Mouse (Mus musculus) cerebellum, postnatal 25 days (tissue): Measurements from ENCODE around the gene Rfc4.
A peak's percentile ranks its signal among the peaks of the same experiment; 100 is the strongest.

ENCODE experiments used
- DNase-seq, 2 experiments: peaks; one replicate each; pipeline ENCODE4 v3.0.0; 2021; ENCODE audit warnings: mixed read lengths in 2 of 2

Gene Rfc4

DNA sequence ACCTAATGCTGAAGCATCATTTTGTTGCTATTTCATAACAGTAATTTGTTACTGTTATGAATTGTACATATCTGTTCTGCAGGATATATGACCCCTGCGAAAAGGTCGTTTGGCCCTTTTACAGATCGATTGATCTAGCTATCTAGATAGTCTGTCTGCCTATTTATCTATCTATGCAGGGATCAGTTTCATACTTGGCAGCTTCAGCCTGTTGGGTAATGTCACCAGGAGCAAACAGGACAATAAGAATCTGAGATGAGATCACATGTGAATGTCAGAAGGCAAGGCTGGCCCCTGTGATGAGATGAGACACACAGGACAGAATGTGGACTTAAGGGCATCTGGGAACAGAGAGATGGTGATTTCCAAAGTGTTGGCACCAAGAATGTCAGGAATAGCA is 2.8 kb upstream of the Rfc4 start:
- no peak for DNase-seq

DNA sequence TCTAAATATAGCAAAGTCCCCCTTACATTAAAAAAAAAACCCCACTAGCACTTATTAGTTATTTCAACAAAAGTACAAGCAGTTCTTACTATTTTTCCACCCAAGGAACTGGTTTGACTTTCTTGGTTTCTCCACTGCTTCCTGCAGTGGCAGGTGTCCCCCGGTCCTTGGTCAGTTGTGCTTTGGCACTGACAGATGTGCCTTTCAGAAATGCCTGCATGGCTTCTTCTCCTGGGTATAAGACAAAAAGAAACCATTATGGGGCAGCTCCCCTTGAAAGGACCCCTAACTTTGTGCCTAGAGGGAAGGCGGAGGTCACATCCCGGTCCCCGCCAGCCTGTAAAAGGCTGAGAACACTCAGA is 245 bp downstream of the Rfc4 start:
- DNase-seq, result no peak

DNA sequence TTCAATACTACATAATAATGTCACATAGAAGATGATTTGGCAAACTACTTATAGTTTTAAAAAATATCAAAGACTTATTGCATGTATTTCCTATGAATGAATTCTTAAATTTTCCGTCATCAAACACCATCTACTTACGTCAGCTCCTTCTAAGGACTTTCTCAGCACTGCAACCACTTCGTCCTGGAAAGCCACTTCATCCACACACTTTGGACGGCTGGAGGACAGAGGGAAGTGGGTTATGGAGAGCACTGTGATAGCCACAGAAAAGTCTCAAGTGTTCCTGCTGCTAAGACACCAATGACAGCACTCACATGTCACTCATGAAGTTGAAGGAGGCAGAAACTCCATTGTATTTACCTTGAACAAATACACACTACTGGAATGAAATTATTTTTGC is 3.1 kb downstream of the Rfc4 start:
- DNase-seq, result no peak

DNA sequence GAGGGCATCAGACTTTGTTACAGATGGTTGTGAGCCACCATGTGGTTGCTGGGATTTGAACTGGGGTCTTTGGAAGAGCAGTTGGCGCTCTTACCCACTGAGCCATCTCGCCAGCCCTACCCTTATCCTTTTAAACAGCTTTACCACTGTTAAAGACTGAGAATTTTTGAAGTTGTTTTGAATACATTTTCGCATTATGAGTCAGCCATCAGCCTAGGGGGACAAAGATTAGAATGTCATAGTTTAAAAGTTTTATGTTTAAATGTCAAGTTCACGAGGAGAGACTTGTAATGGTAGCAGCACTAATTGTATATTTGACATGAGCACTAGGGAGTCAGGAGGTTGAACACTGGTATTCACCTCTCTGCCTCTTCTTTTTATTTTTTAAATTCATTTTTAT is 4.4 kb downstream of the Rfc4 start:
- DNase-seq, result no peak

DNA sequence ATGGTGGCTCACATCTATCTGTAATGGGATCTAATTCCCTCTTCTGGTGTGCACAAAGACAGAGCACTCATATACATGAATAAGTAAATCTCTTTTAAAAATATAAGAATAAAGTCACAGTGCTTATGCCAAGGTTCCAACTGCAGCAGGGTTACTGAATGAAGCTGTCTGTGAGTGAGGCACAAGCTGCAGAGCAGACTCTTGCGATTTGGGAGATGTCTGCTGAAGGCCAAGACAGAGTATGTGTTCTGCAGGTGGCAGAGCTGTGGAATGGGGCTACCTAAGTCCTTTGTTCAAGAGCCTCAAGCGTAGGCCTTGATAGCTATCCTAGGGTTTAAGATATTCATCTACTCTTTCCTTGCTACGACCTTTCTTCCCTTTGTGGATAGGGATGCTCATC is 5.1 kb downstream of the Rfc4 start:
- no peak for DNase-seq

DNA sequence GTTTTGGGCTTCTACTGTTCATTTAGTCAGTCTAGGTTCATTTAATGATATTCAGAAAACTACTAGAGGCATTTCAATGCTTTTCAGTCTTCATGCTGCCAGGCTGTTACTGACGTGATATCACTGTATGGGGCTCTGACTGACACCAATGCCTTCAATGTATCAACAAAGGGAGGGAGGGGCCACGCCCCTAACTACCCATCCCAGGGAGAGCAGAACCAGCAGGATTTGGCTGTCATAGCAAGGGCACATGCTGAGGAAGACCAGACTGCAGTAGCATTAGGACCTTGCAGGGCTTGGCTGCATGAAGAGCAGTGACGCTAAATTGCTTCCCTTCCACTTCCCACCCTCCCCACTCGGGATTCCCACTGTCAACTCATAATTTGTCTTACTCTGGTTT is 10.4 kb downstream of the Rfc4 start:
- no peak for DNase-seq

DNA sequence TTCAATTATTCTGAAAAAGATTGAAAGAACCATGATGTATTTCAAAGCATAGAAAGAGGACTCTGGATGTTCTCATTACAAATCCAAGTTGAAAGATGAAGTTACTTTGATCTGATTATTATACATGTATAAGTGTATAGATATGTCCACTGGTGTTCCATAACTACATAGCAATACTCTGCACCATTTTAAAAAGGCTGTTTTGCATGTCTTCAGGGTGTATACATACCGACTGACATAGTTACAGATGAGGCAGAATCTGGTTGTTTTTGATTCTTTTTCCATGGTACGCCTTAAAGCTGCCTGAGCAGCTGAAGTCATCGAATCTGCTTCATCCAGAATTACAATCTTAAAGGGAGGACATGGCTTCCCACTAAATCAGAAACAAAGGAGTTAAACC is 12.1 kb downstream of the Rfc4 start:
- no peak for DNase-seq

DNA sequence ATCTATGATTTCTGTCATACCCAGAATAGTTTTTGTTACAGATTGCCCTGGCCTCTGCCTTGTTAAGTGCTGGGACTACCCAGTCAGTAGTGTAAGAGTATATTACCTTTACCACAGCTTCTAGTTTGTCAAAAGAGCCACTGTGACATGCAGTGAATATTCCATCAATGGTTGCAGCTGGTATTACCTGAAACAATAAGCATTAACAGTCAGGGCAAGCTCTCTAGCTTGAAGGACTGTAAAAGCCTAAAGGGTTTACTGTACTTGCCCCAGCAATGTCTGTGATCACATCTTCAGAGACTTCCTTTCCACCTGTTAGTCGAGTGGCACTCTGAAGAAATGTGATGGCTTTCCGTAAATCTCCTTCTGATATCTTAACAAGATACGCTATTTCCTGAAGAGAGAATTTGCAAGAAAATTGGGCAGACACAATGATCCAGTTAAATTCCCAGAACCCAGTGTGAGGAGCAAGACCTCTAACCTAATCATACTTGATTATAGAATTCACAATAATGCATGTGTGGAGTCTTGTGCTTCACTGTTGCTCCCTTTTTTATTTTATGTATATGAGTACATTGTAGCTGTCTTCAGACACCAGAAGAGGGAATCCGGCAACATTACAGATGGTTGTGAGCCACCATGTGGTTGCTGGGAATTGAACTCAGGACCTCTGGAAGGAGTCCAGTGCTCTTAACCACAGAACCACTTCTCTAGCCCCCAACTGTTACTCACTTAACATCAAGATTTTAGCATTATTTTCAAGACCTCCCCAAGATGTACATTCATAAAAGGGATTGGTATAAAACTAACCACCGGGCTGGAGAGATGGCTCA is 13.0 kb downstream of the Rfc4 start:
- no peak for DNase-seq

DNA sequence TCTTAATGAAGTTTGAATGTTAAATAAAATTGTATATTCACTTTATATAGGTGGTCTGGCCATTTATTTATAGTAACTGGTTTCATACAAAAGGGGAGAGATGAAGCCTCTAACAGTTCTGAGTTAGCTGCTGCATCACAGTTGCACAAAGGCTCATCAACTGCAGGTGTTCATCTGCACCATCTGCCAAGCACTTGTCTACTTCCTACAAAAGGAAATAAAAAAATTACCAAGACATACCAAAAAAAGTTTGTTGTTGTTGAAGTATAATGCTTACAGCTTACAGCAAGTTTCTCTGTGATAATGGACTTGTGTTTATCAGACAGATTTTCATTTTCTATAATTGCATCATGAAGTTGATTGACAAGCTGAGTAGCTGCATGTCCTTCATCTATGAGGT is 13.6 kb downstream of the Rfc4 start:
- no peak for DNase-seq

DNA sequence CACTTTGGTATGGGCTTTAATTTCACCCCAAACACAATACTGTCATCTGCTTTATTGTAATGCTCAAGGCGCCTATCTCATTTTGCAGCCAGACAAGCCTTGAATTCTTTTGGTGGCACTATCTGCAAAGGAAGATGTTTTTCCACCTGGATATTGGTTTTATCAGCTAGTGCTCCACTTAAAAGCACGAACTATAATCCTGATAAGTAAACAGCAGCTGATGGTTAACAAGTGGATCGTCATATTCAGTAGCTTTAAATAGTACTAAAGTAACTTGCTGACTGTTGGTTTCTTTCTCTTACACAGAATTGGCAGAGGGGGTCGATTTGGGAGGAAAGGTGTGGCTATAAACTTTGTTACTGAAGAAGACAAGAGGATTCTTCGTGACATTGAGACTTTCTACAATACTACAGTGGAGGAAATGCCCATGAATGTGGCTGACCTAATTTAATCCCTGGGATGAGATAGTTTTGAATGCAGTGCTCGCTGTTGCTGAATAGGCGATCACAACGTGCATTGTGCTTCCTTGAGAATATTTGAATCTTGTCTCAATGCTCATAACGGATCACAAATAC is 14.6 kb downstream of the Rfc4 start:
- DNase-seq, result no peak

DNA sequence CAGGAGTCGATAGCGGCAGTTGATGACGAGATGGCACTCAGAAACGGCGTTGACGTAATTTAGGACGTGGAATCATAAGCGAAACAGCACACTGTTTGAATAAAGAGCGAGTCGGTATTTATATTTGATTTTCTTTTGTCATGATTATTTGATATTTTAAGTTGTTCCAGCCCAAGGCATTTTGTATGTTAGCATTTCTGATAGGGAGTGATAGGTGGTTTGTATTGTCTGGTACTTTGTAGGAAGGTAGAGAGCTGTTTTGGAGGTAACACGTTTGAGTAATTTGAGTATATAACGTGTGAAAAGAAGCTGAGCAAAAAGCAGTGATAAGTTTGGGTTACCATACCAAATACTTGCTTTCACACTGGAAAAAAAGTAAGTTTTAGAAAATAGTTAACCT is 15.2 kb downstream of the Rfc4 start:
- DNase-seq, result no peak

DNA sequence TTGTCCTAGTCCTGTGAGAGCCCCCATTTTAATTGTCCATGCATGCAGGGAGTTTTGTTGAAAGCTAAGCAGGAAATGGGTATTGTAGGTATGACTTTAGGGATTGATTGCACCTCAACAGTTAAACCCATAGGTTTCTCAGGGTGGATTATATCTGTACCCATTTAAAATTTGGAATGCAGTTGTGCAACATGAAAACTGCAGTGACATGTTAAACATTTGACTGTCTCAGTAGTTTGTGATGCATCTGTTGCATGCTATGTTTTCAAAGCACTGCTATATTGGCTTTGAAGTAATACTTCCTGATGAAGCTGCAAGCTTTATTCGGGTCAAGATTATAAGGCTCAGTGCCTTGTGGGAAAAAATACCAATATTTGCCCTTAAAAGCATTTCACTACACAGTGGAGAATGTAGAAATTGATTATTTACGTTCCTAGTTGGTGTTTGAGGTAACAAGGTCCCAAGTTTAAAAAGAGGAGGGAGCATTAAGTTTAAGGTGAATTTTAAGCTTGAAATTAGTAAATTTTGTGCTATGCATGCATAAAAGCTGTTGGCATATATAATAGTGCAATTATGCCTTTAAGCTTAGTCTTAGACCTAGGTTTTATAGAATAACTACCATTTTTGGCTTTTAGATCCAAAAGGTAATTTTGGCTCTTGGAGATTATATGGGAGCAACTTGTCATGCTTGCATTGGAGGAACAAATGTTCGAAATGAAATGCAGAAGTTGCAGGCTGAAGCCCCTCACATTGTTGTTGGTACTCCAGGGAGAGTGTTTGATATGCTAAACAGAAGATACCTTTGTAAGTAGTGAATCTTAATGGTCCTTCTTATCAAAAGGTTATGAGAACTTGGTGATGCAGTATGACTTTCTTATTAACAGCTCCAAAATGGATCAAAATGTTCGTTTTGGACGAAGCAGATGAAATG is 17.9 kb downstream of the Rfc4 start:
- DNase-seq, result no peak

DNA sequence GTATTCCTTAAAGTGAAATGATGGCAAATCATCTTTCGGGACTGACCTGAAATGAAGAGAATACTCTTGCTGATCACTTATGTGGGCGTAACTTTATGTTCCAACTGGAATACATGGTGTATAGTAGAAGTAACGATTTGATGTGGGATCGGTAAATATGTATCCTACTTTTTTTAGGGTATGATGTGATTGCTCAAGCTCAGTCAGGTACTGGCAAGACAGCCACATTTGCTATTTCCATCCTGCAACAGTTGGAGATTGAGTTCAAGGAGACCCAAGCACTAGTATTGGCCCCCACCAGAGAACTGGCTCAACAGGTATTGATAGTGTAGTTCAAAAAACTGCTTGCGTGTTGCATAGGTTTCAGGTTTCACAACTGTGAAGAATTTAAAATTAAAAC is 18.6 kb downstream of the Rfc4 start:
- no peak for DNase-seq

DNA sequence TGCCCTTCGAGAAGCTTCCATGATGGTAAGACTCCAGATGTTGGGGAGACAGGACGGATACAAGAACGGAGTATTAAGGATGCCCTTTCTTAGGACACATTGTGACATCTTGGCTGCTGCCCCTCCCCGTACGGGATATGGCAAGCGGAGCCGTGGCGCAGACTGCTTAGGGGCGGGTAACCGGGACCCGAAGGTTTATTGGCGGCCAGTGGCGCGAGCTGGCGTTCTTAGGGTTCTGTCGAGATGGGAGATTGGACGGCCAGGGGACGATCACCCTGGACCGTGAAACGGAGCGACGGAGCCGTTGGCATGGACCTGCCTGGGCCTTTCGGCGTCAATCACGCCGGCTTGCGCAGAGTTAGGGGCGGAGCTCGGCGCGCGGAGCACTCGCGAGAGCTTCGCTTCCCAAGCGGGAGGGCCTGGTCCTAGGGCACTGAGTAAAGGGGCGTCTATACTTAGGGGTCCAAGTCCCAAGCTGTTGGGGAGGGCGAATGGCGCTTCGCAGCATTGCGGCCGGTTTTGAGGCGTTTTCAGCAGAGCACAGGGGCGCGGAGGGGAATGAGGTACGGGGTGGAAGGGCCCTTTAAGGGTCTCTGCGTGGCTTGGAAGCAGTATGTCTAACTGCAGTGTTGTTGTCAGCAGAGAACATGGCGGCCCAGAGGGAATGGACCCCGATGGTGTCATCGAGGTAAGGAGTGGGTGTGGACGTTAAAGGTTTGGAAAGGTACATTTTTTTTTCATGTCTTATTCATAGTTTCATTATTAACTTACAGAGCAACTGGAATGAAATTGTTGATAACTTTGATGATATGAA is 19.4 kb downstream of the Rfc4 start:
- DNase-seq, result peak; percentile 88 to 89

DNA sequence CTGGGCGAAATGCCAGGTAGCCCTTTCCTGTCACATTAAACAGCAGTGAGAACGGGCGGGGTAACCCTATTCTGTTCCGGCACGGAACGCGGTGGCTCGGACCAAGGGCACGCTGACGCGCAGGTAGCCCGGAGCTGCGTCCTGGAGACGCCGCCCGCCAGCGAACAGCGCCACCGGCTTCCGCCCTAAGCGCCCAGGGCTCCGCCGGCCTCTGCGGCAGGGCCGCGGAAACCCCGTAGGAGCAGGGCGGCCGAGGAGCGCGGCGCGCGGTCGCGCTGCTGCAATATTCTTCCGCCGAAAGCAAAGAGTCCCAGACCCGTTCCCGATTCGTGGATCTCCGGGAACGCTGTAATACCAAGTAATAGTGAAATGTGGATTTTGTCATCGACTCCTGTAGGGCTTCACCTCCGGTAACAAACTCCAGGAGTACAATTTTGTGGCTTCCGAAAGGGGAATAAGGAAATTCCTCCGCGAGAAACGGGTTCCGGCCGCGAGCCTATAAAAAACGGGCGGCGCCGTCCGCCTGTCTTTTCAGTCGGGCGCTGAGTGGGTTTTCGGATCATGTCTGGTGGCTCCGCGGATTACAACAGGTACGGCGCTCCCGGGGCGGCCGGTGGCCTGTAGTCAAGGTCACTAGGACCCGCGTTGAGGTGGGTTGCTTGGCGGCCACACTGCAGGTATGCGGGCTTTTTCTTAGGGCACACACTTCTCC is 20.1 kb downstream of the Rfc4 start, which contains the start of gene Eif4a2:
TSS of gene Eif4a2 (plus strand) at position 214 of the 712 bp plus-strand sequence.
- DNase-seq, result peak; percentile 96 to 97

DNA sequence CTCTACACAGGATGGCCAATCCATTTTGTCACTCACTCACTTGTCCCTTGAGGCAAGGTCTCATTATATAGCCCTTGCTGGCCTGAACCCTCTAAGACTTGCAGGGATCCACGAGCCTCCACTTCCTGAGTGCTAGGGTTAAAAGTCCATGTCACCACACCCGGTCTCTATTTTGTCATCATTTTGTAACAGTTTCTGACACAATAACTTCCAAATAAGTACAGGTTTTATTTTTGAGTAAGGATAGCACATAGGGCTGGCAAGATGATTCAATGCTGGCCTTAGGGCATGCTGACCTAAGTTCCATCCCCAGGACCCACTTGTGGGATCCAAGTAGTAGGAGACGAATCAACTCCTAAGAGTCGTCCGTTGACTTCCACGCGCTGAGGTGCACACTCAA is 21.4 kb downstream of the Rfc4 start:
- DNase-seq, result no peak

DNA sequence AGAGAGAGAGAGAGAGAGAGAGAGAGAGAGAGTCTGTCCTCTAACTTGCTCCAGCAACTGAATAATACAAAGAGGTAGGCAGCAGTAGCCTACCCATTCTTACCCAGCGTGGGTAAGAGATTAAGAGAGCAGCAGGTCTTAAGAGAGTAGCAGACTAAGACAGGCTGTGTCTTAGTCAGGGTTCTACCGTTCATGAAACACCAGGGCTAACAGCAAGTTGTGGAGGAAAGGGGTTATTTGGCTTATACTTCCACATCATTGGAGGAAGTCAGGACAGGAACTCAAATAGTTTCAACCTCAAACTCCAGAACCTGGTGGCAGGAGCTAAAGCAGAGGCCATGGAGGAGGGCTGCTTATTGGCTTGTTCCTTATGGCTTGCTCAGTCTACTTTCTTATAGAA is 23.7 kb downstream of the Rfc4 start:
- DNase-seq, result no peak

DNA sequence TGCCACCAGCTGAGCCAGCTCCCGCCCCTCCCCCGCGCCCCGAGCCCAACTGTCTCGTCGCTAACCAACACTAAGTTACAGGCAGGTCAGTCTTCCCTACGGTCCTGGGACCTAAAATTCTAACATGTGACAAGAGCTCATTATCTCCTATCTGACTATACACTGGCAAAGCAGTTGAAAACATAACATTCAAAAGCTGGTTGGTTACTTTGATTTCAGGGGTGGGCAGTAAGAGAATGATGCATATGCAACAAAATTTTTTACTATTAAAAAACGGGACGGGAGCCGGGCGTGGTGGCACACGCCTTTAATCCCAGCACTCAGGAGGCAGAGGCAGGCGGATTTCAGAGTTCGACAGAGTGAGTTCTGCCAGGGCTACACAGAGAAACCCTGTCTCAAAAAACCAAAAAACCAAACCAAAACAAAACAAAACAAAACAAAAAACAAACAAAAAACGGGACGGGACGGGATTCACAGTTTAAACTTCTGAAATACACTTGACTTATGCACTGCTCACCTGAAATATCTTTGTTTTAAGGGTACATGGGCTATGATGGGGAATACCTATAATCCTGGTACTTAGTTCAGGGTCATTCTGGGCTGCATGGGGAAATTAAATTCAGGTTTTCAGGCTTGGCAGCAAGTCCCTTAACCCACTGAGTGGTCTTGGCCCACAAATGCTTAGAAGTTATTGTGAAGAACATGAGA is 24.3 kb downstream of the Rfc4 start:
- no peak for DNase-seq

DNA sequence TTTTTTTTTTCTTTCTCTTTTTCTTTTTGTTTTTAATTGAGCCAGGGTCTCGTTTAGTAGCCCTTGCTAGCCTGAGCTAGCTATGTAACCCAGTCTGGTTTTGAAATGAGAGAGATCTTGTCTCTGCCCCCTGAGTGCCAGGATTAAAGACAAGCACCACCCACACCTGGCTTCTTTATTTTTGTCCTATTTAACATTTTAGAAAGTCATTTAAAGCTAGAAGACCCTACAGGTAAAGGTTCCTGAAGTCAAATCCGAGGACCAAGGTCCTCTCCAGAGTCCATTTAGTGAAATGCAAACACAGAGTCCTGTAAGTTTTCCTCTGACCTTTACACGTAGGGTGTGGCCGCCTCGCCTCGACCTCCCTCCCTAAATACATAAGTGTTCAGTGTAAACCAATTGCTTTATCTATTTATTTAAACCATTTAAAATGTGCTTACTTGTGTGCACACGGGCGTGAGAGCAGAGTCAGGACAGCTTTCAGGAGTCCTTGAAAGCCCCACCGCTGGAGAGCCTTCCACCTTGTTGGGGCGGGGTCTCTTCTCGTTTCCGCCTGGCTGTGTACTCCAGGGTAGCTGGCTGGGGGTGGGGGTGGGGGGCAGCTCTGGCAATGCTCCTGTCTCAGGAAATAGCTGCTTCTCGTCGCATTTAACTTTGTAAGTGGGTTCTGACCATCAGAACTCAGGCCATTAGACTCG is 25.0 kb downstream of the Rfc4 start:
- DNase-seq, result no peak

DNA sequence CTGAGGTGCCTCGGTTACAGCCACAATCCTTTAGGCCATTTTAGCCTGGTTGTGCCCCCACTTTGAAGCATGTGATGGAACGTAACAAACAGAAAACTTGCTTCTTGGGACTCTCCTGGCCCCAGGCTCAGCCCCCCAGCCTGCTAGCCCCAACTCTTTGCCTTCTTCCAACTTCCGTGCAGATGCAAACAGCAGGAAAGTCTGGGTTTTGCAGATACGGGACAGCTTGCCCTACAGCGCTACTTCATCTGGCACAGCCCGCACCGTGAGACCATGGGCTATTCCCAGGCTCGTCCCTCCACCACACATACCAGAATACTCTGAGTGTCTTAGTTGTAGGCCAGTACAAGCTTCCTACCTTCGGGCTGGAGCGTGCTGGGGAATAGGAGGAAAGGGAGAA is 26.9 kb downstream of the Rfc4 start:
- DNase-seq, result no peak

DNA sequence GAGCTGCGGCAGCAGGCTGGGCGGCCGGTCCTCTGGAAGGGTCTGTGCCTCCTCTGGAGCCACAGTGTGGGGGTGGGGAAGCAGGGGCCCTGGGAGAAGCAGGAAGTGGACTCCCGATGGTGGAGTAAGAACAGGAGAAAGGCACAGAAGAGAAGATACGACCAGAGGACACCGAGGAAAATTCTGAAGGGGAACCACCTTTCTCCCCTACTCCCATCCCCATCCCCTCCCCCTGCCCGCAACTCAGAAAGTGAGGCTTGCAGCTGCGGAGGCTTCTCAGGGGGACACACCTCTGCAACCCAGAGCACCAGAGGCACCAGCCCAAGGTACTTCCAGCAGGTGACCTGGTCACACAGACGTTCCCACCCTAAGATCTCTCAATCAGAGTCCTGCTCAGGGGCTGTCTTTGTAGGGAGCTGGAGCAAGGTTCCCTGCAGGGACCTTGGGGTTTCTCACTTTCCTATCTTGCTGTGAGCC is 27.4 kb downstream of the Rfc4 start:
- DNase-seq, result no peak
